Mouse (Mus musculus) kidney, postnatal 36 days (tissue): ENCODE measurements around the gene Scn5a.

ENCODE experiments used
- DNase-seq, 2 experiments: peaks; one replicate each; pipeline ENCODE4 v3.0.0; 2021 to 2022; ENCODE audit warnings: mixed read lengths in 2 of 2

Gene Scn5a

DNA sequence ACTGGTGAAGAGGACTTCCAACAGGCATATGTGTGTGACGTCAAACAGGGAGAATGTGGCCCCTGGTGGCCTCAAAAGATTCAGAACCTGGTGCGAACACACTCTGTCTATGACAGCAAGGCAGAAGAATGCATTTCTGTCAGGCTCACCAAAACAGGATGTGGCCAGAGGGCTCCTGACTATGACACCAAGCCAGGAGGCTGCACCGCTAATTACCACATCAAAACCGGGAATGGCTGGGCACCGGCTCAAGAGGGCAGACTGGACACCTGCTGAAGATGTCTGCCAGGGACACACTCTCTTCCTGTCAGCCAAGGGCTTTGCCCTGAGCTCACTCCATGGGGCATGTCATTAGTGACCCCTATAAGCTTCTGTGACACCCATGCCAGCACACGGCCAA is 15.2 kb downstream of the Scn5a start:
- no peak for DNase-seq

DNA sequence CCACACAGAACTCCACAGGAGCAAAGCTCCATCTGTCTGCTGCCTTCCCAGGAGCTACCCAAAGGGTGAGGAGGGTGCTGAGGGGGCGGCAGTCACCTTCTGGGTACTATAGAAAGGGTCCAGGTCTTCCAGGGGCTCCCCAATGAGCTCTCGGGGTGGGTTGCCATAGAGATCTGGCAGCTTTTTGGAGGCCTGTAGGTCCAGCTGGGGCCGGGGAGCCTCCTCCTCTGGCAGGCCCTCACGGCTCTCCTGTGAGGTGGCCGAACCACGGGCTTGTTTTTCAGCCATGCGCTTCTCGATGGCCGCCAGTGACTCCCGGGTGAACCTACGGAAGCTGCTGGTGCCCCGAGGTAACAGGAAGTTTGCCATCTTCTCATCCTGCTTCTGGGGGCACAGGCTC is 16.6 kb downstream of the Scn5a start:
- no peak for DNase-seq

DNA sequence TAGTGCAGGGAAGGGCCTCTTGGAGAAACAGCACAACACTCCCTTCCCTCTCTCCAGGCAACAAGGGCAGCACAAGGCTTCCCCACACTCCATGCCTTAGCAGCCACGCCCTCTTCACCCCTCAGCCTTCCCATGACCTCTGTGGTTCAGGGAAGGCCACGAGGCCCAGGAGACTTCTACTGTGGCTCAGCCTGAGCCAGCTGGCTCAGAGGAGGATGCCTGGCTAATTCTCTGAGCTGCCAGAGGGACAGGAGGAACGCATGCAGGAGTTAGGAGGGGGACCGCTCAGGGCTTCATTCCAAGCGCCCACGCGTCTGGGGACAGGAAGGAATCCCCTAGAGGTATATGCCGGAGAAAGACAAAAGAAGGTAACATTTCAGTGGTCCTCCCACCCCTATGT is 17.1 kb downstream of the Scn5a start:
- DNase-seq: no peak

DNA sequence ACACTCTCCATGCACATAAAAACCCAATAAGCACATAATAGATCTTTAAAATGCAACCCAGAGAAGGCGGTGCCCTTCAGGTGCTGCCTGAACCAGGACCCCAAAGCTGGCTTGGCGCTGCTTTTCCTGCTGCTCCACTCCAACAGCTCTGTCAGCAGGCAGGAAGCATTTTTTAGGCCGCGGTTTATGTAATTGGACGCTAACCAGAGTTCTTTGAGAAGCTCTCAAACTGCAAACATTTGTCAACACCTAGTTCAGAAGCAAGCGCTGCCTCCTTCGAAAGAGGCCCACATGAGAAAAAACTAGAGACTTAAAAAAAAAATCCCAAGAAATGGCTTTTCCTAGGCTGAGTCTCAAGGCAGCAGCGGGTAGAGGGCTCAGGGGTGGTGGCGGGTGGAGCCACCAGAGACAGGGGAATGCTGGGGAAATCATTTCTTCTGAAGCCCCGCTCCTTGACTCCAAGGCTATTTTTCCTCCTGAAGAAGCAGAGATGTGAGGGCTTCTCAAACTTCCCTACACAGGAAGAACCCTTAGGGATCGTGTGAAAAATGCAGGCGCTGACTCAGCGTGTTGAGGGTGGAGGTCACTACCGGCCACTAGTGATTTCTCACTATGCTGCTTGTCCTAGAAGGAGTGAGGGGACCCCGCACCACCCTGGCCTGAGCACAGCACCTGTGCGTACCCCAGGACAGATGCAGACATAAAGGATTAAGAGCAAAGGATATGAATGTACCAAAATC is 19.1 kb downstream of the Scn5a start:
- DNase-seq: no peak

DNA sequence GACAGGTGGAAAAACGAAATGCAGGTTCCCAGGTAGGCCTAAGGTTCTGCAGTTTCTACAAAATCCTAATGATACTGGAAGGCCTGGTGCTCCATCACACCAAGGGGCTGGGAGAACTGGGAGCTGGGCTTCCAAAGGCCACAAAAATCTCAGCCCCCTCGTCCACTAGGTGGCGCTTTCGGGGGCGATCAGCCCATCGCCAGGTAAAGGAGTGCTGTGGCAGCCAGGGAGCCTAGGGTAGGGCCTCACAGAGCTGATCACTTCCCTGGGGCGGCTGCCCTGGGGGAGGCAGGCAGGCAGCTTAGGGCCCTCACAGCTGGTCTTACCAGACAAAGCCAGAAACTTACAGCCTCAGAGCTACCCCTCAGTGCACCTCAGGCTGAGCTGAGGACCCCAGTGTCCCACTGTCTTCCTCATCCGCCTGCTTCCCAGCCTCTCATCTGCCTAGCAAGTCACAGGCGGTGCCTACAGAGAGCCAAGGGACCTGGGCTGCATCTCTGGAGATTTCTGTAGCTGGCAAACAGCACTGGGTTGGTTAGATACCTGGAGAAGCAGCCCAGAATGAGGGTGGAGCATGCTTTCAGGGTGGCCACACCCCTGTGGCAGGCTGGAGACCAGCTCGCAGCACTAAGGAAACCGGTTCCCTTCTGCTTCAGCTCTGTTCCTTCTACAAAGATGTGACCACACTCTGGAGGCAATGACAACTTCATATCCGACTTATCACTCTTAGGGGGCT is 20.5 kb downstream of the Scn5a start:
- DNase-seq: peak; percentile 16 to 76

DNA sequence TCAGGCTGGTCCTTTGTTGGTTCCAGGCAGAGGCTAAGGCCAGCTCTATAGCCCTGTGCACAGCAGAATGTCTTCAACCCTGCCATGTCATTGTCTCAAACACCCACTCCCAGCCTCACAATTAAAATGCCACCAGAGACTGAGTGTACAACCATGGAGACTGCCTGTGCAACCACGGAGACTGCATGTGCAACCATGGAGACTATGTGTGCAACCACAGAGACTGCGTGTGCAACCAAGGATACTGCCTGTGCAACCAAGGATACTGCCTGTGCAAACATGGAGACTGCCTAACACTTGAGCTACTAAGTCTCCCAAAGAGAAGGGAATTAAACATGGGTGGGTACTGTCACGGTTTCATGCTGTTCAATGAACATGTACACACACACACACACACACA is 22.8 kb downstream of the Scn5a start:
- no peak for DNase-seq

DNA sequence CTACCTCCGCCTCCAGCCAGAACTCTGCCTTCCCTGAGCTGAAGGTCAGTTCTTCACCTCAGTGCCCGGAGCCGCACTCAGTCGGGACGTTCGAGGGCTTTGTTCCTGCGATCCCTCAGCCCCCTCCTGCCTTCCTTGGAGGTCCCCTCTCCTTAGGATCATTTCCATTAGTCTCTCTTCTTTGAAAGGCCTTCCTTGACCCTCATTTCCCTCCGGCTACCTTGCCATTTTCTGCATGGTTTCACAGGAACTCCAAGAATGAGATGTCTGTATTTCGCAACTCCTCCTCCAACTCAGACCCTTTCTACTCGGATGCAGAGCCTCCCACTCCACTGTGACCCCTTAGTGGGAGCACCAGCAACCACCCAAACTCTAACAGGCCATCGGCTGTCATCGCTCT is 31.3 kb downstream of the Scn5a start:
- DNase-seq: peak in 1 of 2 experiments; percentile 9

DNA sequence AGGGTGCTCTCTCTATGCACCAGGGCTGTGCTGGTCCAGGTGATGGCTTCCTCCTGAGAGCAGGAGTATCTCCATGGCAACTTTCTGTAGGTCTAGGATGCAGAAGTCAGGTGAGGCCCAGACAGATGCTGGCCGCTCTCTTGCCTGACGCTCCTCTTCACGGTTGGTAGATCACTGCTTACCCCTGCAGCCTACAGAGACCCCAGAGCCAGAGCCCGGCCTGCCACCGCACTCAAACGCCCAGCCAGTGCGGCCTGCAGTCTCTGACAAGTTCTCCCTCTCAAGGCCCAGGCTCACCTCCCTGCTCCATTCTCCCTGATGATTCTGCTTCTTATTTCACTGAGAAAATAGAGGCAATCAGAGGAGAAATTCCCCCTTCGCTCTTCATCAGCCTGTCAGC is 31.7 kb downstream of the Scn5a start:
- DNase-seq: no peak

DNA sequence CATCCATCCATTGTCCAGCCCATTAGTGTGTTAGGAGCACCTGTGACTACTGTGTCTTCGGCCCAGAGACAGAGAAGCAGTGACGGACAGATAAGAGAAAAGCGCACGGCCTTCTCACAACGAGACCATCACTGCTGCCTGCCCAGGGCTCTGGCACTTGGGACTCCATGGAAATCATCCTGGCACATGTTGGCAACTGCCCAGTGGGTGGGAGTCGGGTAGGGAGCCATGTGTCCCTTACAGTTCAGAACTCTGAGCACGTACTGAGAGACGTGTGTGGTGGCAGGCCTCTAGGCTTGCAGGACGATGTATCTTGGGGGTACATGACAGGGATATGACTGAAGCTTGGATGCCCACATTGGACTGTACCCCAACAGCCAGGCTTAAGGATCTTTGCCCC is 38.1 kb downstream of the Scn5a start:
- no peak for DNase-seq

DNA sequence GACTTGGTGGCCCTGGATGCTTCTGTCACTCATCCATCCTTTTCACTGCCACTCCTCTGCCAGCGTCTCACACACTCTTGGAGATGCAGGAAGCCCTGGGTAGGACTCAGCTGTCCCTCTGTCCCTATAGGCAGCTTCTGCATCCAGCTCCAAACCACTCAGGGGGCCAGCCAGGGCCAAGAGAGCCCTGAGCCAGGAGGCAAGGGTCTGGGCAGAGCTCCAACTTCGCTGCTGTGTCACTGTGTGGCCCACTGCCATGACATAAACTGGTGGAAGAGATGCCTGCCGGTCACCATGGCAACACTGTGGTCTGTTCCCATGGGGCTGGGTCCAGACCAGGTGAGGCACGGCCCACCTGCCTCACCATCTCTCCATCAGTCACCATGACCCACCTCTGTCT is 41.0 kb downstream of the Scn5a start:
- no peak for DNase-seq

DNA sequence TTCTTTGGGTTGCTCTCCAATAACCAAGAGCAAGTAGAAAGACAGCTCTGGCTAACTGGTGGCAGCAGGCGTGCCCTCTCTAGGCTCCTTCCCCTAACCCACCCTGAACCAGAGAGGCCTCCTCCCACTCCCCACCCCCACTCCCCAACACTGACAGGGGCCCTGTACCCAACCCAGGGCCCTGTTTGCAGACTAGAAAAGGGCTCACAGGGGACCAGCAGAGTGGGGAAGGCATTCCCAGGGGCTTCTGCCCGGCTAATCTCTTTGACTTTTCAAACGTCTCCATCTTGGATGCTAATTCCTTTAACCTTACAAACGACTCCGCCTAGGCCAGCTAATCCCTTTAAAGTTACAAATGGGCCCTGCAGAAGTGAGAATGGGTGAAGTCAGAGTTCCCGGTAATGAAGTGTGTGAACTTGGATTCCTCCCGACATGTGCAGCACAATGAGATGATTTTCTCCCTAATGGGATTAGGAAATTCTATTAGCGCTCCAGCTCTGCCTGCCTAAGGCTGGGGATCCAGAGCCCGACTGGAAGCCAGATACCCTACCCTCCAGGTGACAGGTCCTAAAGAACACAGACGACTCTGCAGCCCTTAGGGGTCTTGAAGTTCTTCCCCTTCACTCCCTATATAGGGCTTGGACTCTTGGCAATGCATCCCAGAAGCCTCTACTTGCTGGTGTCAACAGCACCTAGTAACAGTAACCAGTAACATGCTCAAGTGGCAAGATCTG is 47.0 kb downstream of the Scn5a start:
- DNase-seq: no peak

DNA sequence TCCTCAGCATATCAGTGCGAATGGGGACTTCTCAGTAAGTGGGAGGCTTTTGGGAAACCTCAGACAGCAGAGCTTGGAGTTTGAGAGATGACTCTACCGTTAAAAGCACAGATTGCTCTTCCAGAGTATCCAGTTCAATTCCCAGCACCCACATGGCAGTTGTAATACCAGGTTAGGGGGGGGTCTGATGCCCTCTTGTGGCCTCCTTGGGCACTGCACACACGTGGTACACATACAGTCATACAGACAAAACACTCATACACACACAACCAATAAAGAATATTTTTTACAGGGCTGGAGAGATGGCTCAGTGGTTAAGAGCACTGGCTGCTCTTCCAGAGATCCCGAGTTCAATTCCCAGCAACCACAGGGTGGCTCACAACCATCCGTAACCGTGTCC is 54.3 kb downstream of the Scn5a start:
- no peak for DNase-seq

DNA sequence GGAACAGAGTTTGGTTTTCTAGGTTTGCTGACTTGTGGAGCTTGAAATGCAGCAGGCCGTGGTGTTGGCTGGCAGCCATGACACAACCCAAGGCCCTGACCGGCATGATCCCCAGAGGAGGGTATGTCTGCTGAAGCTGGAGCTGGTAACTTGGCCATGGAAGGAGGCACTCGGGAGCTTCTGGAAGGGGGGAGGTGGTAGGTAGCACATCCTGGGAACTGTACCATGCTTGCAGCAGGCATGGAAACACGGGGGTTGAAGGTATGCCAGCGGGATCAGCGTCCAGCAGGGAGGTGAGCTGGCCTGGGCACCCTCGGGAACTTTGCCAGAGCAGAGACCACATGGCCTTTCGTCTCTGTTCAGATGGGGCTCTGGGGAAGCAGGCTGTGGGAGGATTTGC is 55.5 kb downstream of the Scn5a start:
- DNase-seq: peak; percentile 73 to 80

DNA sequence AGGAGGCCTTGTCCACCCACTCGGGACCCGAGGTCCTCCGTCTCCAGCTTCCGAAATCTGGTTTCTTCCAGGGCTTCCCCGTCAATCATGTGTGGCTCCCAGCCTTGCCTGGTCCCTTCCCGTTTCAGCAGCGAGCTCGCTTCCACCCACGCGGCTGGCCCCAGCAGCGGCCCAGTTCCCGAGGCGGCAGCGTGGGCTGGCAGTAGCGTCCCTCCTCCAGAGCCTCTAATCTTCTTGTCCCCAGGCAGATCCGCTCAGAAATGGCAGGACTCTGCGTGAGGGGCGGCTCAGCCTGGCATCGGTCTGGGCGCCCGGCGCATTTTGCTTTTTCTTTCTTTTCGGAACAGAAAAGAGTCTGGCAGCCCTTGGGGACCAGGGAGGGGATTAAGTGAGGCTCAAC is 59.7 kb downstream of the Scn5a start:
- no peak for DNase-seq

DNA sequence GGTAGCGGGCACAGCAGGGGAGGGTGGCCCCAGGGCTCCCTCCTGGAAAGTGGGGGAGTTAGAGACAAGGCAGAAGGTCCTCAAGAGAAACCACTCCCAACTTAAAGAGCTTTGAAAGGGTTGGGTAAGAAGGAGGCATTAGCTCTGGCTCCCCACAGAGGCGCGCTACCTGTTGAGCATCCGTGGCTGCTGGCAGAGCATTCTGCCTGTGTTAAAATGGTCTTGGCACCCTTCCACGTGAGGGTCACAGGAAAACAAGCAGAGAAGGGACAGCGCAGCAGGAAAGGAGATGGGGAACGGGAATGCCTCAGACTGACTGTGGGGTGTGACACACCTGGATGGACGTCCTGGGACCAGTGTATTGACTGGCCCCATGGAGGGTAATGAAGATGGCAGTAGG is 60.6 kb downstream of the Scn5a start:
- no peak for DNase-seq

DNA sequence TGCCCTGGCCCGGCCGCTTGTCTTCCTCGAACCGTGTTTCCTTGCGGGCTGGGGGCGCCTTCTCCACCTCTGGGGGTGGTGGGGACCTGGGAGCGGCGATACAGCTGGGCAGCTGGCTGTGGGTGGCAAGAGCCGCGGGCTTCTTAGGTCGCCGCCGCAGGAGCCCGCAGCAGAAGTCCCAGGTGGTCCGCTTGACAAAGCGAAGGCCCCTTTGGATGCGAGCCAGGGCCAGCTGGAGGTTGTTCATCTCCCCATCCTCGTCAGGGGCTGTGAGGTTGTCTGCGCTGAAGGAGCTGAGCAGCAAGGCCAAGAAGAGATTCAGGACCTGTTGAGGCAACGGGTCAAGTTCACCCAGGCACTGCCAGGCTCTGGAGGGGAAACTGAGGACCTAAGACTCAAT is 61.3 kb downstream of the Scn5a start:
- DNase-seq: no peak

DNA sequence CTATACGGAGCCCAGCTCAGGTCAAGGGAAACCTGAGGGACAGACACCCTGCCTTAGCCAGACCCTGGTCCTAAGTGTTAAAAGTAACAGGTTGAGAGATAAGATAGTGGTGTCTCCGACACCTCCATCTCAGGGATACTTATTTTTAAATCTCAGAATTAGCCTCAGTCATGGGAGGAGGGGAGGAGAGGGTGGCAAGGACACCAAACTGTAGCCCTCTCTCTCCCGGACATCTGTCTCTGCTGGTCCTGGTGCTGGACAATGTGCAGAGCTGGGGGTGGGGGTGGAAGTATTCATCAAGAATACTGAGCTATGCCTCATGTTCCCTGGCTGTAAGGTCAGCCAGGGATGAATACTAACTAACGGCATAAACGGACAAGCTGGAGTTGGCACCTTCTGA is 62.0 kb downstream of the Scn5a start:
- no peak for DNase-seq

DNA sequence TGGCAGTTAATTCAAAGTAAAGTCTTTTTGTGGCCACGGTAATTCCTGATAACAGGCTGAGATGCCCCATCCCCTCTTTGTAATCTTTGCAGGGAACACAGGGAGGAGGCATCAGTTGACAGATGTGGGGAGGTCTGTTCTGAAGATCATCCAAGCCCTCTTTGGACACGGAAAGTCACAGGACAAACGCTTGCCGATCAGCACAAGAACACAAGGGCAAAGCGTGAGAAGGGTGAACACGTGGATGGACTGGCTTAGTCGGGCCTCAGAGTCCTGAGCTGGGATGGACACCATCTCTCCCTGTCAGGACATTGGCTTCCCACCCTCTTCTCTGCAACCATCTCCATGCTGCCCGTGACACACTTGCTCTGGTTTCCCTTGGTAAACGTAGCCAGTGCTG is 63.4 kb downstream of the Scn5a start:
- DNase-seq: no peak

DNA sequence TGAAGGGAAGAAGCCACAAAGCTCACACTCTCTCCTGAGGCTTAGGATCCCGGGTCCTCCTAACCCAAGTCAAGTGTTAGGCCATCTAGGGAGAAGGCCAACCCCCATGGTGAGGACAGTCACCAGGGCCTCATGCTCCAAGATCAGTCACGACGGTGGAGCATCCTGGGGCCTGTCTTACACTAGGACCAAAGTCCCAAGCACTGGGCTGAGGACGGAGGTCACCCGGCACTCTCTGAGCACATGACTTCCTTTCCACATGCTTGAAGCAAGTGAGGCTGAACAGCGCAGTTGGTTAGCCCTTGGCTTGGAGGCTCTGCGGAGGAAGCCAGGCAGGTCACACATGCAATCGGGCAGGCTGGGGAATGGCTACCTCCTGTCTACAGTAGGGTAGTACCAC is 63.8 kb downstream of the Scn5a start:
- DNase-seq: peak; percentile 70 to 78

DNA sequence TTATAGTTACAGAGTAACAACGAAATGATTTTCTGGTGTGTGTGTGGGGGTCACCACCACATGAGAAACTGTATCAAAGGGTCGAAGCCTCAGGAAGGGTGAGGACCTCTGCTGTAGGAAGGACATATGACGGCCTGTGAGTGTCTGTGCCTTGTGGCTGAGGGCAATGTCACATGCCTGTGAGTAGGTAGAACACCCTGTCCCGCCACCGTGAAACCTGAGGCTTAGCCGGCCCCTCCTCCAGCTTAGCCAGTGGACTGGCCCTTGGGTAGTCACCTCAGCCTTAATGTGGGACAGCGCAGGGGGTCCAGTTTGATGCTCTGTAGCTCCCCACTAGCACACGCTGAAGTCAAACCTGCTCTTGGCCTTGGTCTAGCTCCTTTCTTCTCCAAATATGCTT is 65.0 kb downstream of the Scn5a start:
- DNase-seq: no peak

DNA sequence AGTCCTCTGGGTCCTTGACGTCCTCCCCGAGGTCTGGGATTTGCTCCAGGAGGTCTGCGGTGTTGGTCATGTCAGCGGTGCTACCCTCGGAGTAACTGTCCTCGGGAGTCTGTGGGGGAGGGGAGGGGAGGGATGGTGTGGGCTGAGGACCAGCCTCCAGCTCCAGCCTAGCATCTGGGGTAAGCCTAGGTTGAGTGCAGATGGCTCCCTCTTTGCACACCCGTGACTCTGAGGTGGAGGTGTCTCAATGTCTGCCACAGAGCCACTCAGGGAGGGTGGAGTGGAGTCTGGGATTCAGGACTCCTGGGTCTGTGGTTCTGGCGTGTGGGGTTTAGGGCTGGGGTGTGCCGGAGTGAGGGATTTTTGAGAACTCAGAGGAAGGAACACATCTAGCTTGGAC is 65.8 kb downstream of the Scn5a start:
- DNase-seq: no peak

DNA sequence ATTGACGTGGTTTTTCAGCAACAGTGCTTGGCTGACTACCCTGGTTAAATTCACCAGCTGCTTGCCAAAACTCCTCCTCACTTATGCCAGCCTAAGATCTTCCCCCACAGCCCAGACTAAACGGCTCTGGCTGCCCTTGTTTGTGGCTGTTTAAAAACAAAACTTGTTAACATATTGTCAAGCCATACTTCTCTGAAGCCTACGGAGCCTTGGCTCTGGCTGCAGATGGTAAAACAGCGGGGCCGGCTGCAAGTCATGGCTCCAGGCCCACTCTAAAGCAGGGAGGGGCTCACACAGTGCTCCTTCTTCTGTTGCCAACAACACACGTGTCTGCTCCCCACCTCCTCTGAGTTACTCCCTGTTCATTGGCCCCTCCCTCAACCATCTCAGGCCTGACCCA is 67.9 kb downstream of the Scn5a start:
- DNase-seq: peak; percentile 30 to 43

DNA sequence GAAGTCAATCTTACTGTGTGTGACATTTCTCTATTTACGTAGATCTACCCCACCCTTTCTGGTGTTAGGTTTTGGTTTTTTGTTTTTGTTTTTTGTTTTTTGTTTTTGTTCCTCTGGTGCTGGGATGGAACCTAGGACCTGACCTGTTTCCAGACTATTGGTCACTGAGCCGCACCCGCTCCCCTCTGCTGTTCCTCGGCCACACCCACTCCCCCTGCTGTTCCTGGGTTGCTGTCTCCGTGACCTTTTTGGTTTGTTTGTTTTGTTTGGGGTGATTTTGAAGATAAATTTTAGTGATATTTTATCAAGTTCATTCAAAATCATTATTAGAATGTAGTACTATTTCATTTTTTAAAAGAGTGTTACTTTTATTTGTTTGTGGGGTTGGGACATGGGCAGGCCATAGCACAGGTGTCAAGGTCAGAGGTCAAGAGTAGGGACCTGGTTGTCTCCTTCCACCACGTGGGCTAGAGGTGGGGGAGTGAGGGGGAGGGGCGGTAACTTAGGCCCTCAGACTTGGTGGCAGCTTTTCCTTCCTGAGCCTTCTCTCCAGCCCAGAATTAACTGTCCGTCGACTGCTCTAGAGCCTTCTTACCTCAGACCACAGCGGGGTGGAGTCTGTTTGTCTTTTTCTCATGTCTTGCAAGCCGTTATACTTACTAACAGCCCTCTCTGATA is 73.7 kb downstream of the Scn5a start:
- DNase-seq: no peak
